Mouse (Mus musculus) E14TG2a.4 (cell line): ENCODE measurements around the gene Slc11a1.
"Not testable (repeated sequence)": the region's sequence is repeated elsewhere in the genome, so short reads cannot be mapped to it uniquely, and the experiment has no call there.

Experiments
- H3K27me3 ChIP-seq: 2 replicates; pipeline ENCODE4 v1.6.1; 2014; ENCODE audit warnings: low read length, control low read depth; ENCODE audit not compliant: insufficient read depth
- H3K36me3 ChIP-seq: 2 replicates; pipeline ENCODE4 v1.6.1; 2014; ENCODE audit warnings: low read length, control low read depth; ENCODE audit not compliant: insufficient read depth
- H3K4me1 ChIP-seq: replicated peaks from 2 replicates; pipeline ENCODE4 v1.6.1; 2014; ENCODE audit warnings: low read depth, low read length, control low read depth
- H3K4me3 ChIP-seq: replicated peaks from 2 replicates; pipeline ENCODE4 v1.5.1; 2014; ENCODE audit warnings: mild to moderate bottlenecking, low read length
- H3K9me3 ChIP-seq: 2 replicates; pipeline ENCODE4 v1.6.1; 2014; ENCODE audit warnings: low read length, control low read depth
- CTCF ChIP-seq: conservative IDR thresholded peaks from 2 replicates; pipeline ENCODE4 v1.5.1; 2014; ENCODE audit warnings: low read length
- NANOG ChIP-seq: IDR thresholded peaks from 2 replicates; pipeline ENCODE4 v1.6.1; 2014; ENCODE audit warnings: borderline replicate concordance, low read length, mixed read lengths
- POU5F1 ChIP-seq: IDR thresholded peaks from 2 replicates; pipeline ENCODE4 v1.6.1; 2014; ENCODE audit warnings: low read length, borderline replicate concordance

Slc11a1 gene

DNA sequence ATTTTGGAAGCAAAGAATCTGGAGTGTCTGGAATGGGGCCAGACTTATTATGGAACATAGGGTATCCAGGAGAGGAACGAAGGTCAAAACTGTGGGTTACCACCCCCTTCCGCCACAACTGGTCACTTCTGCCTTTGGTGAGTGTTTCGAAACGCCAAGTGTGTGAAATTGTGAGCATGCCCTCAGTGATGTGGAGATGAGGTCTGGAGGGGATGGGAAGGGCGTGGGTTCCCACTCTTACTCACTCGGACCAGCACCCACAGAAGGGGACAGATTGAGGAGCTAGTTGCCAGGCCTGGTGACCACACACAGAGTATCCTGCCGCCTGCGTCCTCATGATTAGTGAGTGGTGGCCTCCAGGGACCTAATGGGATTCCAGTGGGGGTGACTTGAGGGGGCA, at the start of gene Slc11a1:
Slc11a1 (plus strand) TSS at position 216 of the 400 bp plus-strand sequence.
- TF ChIP-seq NANOG (no peak), CTCF (no peak), POU5F1 (no peak)
- Histone ChIP-seq H3K9me3 (no peaks in the 10 kb centered on the region), H3K4me3 (no peak within 1 kb of the TSS), H3K36me3 (no peaks in the 10 kb centered on the region), H3K27me3 (peaks cover 14% of the 10 kb centered on the region), H3K4me1 (peaks cover 52% of the 10 kb centered on the region)

DNA sequence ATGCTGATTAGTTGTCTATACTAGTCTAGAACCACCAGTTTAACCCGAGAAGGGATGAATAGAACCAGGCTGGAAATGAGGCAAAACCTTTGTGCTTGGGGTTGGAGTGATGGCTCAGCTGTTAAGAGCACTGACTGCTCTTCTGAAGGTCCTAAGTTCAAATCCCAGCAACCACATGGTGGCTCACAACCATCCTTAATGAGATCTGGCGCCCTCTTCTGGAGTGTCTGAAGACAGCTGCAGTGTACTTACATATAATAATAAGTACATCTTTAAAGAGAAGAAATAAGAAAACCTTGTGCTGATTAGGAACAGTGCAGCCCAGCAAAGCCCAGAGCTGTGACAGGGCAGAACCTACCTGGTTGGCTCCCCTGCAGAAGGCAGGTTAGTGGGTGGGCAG, 48.1 kb upstream of the Slc11a1 start:
- not testable (repeated sequence) for H3K9me3 ChIP-seq, H3K4me1 ChIP-seq, H3K36me3 ChIP-seq, H3K4me3 ChIP-seq
- TF ChIP-seq CTCF = peak; percentile 33
- H3K27me3 ChIP-seq = peaks cover 20% of the 10 kb centered on the region

DNA sequence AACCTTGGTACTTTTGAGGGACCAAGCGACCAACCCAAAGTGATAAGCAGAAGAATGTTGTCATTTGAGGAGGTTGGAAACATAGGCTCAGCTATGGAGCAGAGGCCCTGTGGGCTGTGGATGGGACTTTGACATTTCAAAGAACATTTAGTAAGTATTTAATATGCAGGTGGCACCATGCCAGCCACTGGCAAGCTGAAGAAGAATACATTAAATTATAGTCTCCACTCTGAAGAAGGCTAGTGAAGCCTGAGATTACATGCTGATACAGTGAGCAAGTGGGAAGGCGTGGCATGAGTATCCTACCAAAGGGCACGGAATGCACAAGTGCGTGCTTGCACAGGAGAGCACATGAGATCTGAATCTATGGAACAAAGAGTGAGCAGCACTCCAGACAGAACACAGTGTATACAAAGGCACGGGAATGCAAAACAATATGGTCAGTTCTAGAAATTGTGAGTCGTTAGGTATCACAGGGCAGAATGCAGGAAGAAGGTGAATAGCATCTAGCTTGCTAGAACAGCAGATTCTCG, 45.0 kb upstream of the Slc11a1 start:
- Histone ChIP-seq H3K4me1 (peaks cover 32% of the 10 kb centered on the region), H3K27me3 (peaks cover 33% of the 10 kb centered on the region), H3K36me3 (no peaks in the 10 kb centered on the region), H3K9me3 (no peaks in the 10 kb centered on the region), H3K4me3 (no peak overlapping the region)
- TF ChIP-seq NANOG (no peak), POU5F1 (no peak), CTCF (no peak)

DNA sequence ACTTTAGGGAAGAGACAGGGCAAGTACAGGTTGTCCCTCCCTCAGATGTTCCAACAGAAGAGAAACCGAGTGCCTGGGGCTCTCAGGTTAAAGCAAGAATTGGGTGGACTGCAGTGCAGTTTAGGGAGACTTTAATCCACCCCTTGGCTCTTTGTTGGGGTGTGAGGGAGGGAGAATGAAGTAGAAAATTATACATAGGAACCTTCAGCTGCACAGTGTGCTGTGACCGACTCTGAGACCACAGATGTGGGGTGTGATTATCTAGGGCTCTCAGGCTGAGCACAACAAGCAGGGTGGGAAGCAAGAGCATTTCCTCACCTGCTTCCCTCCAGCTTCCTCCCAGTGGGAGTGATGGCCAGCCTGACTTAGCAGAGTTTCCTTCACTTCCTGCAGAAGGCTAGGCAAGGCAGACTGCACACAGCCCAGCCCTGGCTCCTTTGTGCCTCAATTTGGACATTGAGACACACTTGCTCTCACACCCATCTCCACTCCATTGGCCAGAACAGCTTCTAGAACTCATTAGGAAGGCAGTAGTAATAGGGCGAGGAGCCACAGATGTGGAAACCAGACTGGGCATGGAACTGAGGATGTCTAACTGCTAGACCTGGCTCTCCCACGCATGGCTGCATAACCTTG, 43.8 kb upstream of the Slc11a1 start:
- peaks cover 44% of the 10 kb centered on the region for H3K4me1 ChIP-seq
- no peaks in the 10 kb centered on the region for H3K9me3 ChIP-seq
- TF ChIP-seq NANOG = no peak
- TF ChIP-seq POU5F1 = no peak
- no peak for TF ChIP-seq CTCF
- H3K4me3 ChIP-seq = no peak overlapping the region
- H3K36me3 ChIP-seq = peaks cover 4% of the 10 kb centered on the region; the same call in 1 of the 2 replicates
- H3K27me3 ChIP-seq = peaks cover 27% of the 10 kb centered on the region

DNA sequence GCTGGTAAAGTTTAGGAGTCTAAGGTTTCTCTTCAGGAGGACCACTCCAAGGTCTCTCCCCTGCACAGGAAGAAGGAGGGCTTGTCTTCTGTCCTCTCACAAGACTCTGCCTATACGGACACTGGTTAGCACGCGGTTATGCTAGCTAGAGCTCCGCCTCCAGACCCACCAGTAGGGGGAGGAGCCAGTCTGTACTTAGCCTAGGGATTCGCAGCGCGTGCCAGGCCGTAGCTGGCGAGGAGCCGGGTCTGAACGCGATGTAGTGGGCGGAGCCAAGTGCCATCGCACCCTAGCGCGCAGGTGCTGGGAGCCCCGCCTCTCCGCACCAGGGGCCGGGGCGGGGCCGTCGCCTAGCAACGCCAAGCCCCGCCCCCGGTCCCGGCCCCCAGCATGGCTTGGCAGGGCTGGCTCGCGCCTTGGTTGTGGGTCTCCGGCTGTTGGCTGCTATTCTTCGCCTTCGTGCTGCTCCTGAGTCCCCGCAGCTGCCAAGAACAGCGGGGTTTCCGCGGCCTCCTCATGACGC, 42.7 kb upstream of the Slc11a1 start:
- no peak for TF ChIP-seq NANOG
- no peak for TF ChIP-seq CTCF
- no peak for TF ChIP-seq POU5F1
- Histone ChIP-seq H3K9me3 (no peaks in the 10 kb centered on the region), H3K4me3 (peak overlapping the region; percentile 83), H3K4me1 (peaks cover 53% of the 10 kb centered on the region), H3K27me3 (peaks cover 23% of the 10 kb centered on the region), H3K36me3 (peaks cover 6% of the 10 kb centered on the region; the same call in 1 of the 2 replicates)

DNA sequence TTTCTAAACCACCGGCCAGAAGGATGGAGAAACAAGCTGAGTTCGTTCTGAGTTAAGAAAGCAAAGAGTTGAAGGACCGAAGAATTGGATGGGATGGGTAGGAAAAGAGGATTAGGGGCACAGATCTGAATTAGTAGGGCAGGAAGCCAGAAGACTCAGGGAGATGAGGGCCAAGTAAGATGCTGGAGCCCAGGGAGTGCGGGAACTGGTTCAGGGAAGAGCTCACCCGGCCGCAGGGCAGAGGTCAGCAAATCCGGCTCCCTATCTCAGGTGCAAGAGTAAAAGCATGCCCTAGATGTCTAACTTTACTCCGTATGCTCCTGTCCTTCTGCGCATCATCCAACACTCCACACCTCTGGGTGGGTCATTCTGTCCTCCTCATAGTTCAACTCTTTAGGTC, 42.1 kb upstream of the Slc11a1 start:
- peaks cover 23% of the 10 kb centered on the region for H3K27me3 ChIP-seq
- H3K4me3 ChIP-seq = peak overlapping the region; percentile 83
- TF ChIP-seq POU5F1 (no peak), NANOG (no peak), CTCF (no peak)
- peaks cover 58% of the 10 kb centered on the region for H3K4me1 ChIP-seq
- H3K9me3 ChIP-seq = no peaks in the 10 kb centered on the region
- H3K36me3 ChIP-seq = peaks cover 6% of the 10 kb centered on the region; the same call in 1 of the 2 replicates

DNA sequence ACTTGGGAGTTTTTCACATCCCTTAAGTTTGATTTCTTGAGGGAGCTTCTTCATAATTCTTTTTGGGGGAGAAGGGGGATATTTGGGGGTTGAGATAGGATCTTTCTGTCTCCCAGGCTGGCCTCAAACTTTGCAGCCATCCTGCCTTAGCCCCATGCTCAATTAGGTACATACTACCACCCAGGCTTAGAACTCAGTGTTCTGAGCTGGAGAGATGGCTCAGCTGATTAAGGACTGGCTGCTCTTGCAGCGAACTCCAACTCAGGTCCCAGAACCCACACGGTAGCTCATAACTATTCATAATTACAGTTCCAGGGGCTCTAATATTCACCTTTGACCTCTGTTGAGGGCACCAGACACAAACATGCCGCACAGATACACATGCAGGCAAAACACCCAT, 40.4 kb upstream of the Slc11a1 start:
- no peak for TF ChIP-seq CTCF
- no peak for TF ChIP-seq NANOG
- TF ChIP-seq POU5F1 = no peak
- H3K4me3 ChIP-seq = no peak overlapping the region
- H3K36me3 ChIP-seq = peaks cover 6% of the 10 kb centered on the region; the same call in 1 of the 2 replicates
- H3K9me3 ChIP-seq = no peaks in the 10 kb centered on the region
- H3K4me1 ChIP-seq = peaks cover 65% of the 10 kb centered on the region
- peaks cover 23% of the 10 kb centered on the region for H3K27me3 ChIP-seq

DNA sequence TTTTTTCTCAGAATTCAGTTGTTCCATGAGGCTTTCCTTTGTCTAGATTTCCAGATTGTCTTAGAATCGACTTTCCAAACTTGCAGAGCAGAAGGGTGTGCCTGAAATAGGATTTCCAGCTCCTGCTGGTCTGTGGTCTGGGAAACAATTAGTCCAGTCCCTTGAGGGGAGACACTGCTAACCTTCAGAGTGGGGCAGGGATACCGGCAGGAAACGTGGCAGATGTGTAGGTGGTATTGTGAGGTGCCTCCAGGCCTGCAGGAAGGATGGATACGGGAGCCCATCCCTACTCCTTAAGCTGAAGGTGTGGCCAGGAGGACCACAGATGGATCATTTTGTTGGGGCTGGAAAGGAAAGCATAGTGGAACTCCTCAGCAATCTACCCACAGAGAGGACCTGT, 40.0 kb upstream of the Slc11a1 start:
- Histone ChIP-seq H3K27me3 (peaks cover 23% of the 10 kb centered on the region), H3K4me3 (no peak overlapping the region; the same call in 1 of the 2 replicates), H3K36me3 (peaks cover 6% of the 10 kb centered on the region; the same call in 1 of the 2 replicates), H3K9me3 (no peaks in the 10 kb centered on the region), H3K4me1 (peaks cover 69% of the 10 kb centered on the region)
- TF ChIP-seq CTCF (no peak), NANOG (no peak), POU5F1 (no peak)

DNA sequence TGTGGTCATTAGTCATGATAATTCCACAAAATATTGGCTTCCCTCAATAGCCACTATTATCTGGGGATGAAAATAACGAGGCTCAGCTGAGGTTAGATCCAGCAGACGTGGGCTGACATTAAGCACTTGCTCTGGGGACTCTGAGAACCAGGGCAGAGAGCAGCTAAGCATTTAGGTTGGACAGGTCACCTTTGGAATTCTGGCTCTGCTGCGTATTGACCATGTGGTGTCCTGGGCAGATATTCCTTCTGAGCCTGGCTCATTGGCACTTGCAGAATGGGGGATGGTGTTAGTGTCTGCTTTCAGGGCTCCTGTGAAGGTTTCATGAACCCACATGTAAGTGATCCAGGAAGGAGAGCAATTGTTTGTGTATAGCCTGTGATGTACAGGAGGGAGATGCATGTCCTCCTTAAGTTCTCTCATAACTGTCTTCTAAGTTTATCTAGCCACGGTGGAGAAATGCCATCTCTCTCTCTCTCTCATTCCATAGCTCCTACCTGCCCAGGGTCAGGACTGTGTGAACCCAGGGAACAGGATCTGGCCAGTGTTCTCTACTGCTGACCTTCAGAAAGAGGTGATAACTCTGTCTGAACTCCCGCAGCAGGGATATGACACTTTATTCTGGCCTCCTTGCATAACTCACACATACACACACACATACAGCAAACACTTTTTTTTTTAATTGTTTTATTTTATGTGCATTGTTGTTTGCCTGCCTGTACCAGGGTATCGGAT, 39.4 kb upstream of the Slc11a1 start:
- H3K36me3 ChIP-seq = peaks cover 6% of the 10 kb centered on the region; the same call in 1 of the 2 replicates
- no peak for TF ChIP-seq POU5F1
- H3K27me3 ChIP-seq = peaks cover 23% of the 10 kb centered on the region
- H3K9me3 ChIP-seq = no peaks in the 10 kb centered on the region
- H3K4me3 ChIP-seq = no peak overlapping the region
- peaks cover 74% of the 10 kb centered on the region for H3K4me1 ChIP-seq
